Mouse (Mus musculus): ENCODE measurements around the gene Lamb2.

DNA sequence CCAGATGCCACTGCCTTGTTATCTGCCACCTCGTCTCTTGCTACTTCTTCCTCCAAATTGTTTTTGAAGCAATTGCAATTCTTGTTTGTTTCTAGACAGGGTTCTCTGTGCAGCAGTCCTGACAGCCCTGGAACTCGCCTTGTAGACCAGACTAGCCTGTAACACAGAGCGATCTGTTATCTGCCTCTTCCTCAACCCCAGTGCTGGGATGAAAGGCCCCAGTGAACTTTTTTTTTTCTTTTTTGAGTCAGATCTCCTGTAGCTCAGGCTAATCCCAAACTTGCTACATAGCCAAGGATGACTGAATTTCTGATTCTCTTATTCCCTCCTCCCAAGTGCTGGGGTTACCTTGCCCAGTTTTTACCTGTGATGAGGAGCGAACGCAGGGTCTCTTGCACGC lies 25.1 kb upstream of the Lamb2 start:
- TF ChIP-seq CTCF (IDR thresholded peaks at IDR 0.05 in 2 of 3, conservative IDR thresholded peaks at IDR 0.05 in 1 of 3; ENCODE audit: control insufficient read depth in 1 of 3, insufficient read depth in 1 of 3, low read depth in 2 of 3, low read length in 3 of 3, poor library complexity in 1 of 3, severe bottlenecking in 1 of 3) (no peak), POLR2A (IDR thresholded peaks at IDR 0.05; ENCODE audit: control insufficient read depth in 1 of 2, insufficient read depth in 1 of 2, low read depth in 1 of 2, low read length in 2 of 2, poor library complexity in 1 of 2) (no peak), ZC3H11A (IDR thresholded peaks at IDR 0.05; ENCODE audit: low read depth, low read length) (no peak), GABPA (IDR thresholded peaks at IDR 0.05; ENCODE audit: low read depth, low read length) (no peak), MAFK (IDR thresholded peaks at IDR 0.05; ENCODE audit: borderline replicate concordance, low read depth, low read length) (no peak)

Measured in MEL (cell line).